Mouse (Mus musculus) heart, adult 2 months (tissue): ENCODE measurements around the gene Odf3.

Experiments
- CTCF ChIP-seq: fragments of 200-600 bp; IDR thresholded peaks from 2 replicates; pipeline ENCODE4 v1.8.1; 2022; ENCODE audit warnings: antibody characterized with exemption, mild to moderate bottlenecking, moderate library complexity
- EP300 ChIP-seq: fragments of 200-500 bp; IDR thresholded peaks from 2 replicates; pipeline ENCODE4 v1.6.1; 2011; ENCODE audit warnings: low read depth, low read length, control low read depth; ENCODE audit not compliant: insufficient read depth
- POLR2A ChIP-seq: fragments of 200-500 bp; IDR thresholded peaks from 2 replicates; pipeline ENCODE4 v1.6.1; 2011; ENCODE audit warnings: mild to moderate bottlenecking, low read depth, low read length, control low read depth; ENCODE audit not compliant: insufficient read depth

DNA sequence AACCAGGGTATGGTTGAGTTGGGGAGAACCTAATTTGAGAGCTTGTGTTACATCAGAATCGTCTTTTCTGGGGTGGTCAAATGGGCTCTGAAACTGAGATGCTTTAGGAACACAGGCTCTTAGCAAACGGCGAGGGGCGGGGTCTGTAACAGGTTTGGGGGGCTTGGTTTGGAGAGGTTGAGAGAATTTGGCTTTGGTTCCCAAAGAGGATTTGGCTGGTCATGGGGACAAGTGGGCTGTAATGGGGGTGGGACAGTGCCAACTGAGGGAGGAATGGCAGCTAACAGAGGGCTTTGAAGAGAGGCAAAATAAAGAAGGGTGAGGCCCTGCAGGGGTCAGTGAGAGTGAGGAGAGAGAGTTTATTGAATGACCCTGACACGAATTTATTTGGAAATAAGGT is 8.0 kb upstream of the Odf3 start:
- TF ChIP-seq POLR2A (no peak), CTCF (no peak), EP300 (no peak)
